Mouse (Mus musculus): ENCODE results near the gene Hnrnpul1.

- TF ChIP-seq POLR2A (IDR thresholded peaks at IDR 0.05; ENCODE audit: control insufficient read depth, low read depth, low read length) (no peak), CTCF (IDR thresholded peaks at IDR 0.05; ENCODE audit: control insufficient read depth, insufficient read depth, insufficient replicate concordance, low read depth, low read length) (no peak)
Measured at GRCm38 (mm10) chr7:25738277-25738676, 16.3 kb downstream of the Hnrnpul1 start.

Data from testis, adult 2 months (tissue).